Mouse (Mus musculus) c-Kit-positive CD71-positive TER-119-positive erythroid progenitor cells, embryonic 14.5 days (primary cell): Measurements from ENCODE around the gene Aldh16a1.
A peak's percentile ranks its signal among the peaks of the same experiment; 100 is the strongest.
"Not testable (repeated sequence)": the region's sequence is repeated elsewhere in the genome, so short reads cannot be mapped to it uniquely, and the experiment has no call there.

Experiments
- DNase-seq: peaks from one replicate; pipeline ENCODE4 v3.0.0-alpha.2; 2013; ENCODE audit warnings: low spot score

Aldh16a1 gene

DNA sequence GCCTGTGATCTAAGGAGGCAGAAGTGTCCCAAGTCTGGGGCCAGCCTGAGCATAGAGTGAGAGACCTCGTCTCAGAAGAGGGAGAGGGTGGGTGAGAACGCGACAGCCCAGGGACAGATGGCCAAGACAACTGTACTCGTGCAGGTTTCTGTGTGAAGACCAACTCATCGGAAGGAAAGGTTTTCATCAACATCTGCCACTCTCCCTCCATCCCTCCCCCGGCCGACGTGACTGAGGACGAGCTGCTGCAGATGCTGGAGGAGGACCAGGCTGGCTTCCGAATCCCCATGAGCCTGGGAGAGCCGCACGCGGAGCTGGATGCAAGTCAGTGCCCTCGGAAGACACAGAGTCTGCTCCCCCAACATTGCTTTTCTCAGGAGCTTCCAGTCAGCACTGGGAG is 3.1 kb upstream of the Aldh16a1 start:
- DNase-seq, result no peak

GRCm38 (mm10) chr7:45156206-45156605 is 1.8 kb upstream of the Aldh16a1 start:
- DNase-seq, result no peak

DNA sequence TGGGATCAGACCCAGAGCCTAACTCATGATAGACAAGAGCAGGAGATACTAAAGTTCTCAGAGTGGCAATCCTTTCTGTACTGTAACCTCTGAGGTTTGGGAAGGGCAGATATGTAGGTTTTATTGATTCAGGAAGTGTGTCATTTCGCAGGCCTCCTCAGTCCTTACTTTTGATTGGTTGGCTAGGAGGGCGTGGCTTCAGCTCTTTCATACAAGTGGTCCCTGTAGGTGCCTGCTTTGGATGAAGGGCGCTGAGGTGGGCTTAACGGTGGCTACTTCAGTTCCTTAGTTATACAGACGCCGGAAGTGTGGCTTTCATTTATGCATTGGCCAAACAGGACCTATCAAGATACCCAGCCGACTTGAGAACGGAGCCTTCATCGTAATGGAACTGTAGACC is 1.2 kb upstream of the Aldh16a1 start:
- DNase-seq, result no peak

DNA sequence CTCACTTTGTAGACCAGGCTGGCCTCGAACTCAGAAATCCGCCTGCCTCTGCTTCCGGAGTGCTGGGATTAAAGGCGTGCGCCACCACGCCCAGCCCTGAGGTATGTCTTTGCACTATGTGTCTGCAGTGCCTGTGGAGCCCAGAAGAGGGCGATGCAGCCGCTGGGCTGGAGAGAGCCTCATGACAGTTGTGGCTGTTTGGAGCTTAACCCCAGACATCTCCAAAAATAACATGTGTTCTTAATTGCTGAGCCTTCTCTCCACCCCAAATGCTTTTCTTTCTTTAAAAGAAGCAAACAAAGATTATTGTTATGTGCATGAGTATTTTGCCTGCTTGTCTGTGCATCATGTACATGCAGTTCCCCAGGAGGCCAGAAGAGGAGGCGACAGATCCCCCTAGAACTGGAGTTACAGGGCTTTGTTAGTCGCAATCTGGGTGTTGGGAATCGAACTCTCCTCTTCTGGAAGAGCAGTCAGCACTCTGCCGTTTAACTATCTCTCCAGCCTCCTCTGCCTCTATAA is 670 bp upstream of the Aldh16a1 start:
- DNase-seq, result peak; percentile 60

DNA sequence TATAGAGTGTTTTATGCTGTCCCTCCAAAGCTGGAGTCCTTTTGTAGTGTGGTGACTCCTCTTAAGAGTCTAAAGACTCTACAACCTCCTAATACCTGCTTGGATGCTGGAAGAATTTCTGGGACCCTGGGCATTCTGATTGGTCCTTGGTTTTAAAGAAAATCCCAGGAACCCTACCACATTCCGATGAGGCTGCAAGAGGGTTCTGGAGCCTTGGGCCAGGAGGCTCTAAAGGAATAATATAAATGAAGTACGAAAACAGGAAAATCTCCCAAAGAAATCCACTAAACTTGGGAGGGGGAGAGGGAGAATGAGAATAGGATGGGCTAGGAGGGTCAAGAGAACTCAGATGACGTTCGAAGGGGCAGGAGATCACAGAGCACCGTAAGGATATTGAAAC is 798 bp downstream of the Aldh16a1 start:
- no peak for DNase-seq

DNA sequence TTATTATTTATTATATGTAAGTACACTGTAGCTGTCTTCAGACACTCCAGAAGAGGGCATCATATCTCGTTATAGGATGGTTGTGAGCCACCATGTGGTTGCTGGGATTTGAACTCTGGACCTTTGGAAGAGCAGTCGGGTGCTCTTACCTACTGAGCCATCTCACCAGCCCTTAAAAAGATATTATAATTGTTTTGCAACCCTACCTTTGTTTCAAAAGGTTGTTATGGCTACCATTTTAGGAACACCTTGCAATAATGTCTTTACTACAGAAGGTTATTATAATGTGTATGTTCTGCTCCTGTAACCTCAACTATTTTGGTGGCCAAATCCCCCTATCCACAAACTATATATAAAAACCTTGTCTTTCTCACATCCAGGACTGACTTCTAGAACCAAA is 1.3 kb downstream of the Aldh16a1 start:
- DNase-seq, result not testable (repeated sequence)

- DNase-seq, result no peak
Measured at GRCm38 (mm10) chr7:45151303-45151702, 3.1 kb downstream of the Aldh16a1 start.

DNA sequence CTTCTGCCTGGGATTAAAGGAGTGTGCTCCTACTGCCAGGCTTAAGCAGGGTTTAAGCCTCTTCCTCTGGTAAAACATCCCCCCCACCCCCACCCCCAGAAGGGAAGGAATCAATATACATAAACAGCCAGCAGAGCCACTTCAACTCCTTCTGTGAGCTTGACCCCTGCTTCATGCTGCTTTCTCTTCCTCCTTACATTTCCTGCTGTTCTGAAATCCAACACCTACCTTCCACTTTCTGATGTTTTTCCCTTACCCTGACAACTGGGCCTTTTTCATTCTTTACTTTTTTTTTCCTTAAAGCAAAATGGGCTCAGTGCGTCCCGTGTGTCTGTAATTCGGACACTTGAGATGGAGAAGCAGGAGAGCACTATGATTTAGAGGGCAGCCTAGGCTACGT is 4.1 kb downstream of the Aldh16a1 start:
- no peak for DNase-seq

DNA sequence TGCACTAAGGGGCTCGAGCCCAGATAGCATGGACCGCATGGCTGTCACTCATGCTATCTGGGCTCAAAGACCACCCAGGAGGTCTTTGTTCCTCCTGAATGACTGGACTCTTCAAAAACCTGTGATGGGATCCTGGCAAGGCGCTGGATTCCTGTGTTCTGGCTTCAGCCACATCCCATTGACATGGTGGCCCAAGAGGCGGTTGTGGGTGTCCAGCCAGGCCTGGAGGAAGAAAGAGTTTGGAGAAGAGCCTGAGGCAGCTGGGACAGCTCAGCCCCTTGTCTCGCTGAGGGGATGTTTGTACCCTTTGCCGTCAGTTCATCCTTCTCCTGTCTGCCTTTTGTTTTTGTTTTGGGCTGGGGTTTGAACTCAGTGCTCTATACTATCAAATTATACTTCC is 4.8 kb downstream of the Aldh16a1 start:
- DNase-seq, result no peak

- no peak for DNase-seq
Measured at GRCm38 (mm10) chr7:45148534-45149098, 5.8 kb downstream of the Aldh16a1 start.

GRCm38 (mm10) chr7:45147899-45148298 is 6.5 kb downstream of the Aldh16a1 start:
- DNase-seq, result no peak

- DNase-seq, result no peak
Measured at GRCm38 (mm10) chr7:45147267-45147666, 7.1 kb downstream of the Aldh16a1 start.

DNA sequence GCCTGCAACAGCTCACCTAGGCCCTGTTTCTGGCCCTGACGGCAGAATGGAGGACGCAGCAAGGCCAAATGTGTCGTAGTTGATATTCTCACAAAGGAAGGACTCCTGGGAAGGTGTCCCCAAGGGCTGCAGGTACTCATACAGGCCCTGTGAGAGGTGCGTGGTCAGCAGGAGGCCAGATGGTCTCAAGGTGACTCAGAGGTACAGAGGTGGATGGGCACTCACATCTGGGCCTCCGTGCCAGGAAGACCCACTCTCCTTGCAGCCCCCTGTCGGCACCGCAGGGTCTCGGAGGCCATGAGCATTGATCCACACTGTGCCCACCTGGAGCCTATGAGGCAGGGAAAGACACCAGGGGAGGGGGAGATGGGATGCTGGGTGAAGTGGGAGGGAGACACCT is 8.9 kb downstream of the Aldh16a1 start:
- no peak for DNase-seq

- no peak for DNase-seq
Measured at GRCm38 (mm10) chr7:45144368-45145174, 9.8 kb downstream of the Aldh16a1 start.

DNA sequence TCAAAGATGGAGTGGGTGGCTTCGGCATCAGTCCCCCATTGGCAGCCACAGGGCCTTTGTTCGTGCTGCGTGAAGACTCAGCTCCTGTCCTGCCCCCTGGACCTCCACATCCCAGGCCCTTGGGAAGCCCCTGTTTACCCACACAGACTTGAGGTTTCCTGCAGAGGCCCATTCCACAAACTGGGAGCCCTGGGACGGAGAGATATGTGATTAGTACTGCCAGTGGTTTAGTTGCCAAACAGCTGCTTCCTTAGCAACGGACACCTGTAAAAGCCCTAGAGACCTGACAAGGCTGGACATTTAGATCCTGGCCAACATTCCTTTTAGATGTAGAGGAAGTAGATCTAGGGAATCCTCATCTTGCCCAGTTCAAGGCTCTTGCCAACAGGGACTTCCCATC is 12.5 kb downstream of the Aldh16a1 start:
- no peak for DNase-seq

DNA sequence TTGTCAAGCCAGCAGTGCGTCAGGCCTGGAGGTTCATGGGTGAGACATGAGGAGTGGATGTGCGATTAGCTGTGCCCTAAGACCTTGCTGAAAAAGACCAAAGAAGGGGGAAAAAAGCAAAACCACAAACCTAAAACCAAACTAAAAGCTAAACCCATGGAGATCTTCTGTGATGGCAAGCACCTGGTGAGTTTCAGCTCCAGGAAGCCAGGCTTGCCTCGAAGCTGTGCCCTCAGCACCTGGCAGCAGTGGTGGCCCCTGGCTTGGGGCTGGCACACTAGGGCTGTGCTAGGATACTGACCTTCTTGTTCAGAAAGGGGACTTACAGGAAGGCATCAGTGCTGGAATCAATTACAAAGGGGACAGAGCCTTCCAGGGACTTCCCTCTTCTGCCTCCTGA is 13.1 kb downstream of the Aldh16a1 start:
- no peak for DNase-seq

DNA sequence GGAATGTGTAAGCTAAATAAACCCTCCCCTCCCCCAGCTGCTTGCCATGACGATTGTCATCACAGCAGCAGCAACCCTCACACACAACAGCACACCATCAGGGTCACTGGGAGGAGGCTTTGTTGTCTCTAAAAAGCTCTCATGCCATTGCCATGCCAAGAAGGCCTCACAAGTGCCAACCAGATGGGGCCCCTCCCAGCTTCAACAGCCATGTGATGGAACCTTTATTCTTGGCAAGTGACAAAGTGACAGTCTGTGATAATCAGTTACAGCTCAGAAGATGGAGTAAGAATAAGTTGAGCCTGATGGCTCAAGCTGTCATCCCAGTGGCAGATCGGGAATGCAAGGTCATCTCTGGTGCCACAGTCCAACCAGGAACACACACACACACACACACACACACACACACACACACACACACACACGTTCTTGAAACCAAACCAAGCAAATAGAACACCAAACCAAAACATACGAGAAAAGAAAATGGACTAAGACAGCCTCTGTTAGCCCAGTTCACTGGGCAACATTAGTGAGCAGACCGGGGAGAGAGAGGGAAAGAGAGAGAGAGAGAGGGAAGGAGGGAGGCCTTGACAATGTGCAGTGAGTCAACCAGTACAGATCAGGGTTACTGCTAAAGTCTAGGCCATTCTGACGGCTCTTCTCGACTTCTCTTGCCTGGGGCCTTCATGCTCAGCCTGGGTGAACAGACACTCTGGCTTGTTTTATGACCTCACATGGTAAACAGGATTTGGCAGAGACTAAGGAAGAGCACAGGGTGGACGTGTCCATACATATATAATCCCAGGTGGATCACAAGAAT is 14.3 kb downstream of the Aldh16a1 start:
- DNase-seq, result no peak

DNA sequence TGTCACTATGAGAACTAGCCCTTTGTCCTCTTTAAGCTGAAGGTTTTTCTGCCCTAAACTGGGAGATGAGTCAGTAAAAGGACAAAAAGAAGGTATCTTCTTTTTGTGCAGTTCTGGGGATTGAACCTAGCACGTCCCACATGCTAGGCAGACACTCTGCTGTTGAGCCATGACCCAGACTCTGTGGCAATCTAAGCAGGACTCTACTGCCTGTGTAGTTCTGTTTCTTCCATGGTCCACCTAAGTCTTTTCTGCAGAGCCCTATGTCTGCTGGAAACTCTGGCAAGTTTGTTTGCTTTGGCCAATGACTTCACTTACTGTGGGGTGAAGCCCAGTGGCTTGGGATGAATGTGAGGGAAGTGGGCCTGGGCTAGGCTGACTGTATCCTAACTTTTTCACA is 16.0 kb downstream of the Aldh16a1 start:
- no peak for DNase-seq

DNA sequence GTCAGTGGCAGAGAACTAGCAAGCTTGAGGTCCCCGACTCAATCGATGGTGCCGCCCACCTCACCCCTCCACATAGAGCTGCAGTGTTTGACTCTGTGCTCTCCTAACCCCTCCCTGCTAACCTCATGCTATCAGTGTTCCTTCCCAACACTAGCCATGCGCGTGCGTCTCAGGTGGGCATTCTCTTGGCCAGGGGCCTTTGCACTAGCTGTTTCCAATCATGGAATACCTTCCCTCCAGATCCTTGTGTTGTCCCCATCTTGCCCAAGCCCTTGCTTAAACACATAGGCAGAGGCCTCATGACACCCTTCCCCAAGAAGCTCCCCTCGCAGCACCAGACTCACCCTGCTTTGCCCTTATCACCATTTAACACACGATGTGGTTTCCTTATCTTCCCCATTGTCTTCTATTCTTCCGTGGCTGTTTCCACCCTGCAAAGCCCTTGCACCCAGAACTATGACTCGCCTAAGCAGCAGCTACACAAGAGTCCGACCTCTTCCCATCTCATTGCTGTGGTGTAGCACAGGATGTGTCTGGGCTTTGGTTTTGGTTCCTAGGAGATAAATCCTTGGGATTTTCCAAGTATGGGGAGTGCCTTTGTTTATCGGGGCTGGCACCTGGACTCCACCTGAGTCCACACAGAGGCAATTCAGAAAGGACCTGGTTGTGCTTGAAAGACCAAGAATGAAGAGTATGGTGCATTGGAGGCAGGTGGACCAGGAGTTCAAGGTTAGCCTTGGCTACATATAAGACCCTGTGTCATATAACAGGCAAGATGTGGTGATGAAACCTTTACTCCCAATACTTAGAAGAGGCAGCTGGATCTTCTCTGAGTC is 17.0 kb downstream of the Aldh16a1 start:
- DNase-seq, result peak; percentile 72

GRCm38 (mm10) chr7:45135993-45136567 is 18.3 kb downstream of the Aldh16a1 start, which contains the start of the genes Gm45713 and Flt3l:
Gene Gm45713 (minus strand): TSS chr7:45136231.
Gene Flt3l (minus strand): TSS chr7:45136432.
- peak; percentile 92 for DNase-seq

DNA sequence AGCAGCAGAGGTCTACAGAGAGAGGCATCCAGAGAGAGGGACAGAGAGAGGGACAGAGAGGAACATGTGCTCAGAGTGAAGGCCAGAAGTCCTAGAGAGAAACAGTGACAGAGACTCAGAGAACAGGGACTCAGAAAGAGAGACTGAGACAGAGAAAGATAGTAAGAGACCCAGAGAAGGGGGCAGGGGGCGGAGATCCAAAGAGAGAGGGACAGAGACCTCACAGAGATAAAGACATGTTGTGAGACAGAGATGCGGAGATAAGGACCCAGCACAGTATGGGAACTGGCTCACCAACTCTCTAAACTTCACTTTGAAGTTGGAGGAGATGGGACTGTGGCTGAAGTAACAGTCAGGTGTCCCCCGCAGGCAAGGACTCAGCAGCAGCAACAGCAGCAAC is 19.0 kb downstream of the Aldh16a1 start:
- DNase-seq, result peak; percentile 56
